In the genomic region with DNA sequence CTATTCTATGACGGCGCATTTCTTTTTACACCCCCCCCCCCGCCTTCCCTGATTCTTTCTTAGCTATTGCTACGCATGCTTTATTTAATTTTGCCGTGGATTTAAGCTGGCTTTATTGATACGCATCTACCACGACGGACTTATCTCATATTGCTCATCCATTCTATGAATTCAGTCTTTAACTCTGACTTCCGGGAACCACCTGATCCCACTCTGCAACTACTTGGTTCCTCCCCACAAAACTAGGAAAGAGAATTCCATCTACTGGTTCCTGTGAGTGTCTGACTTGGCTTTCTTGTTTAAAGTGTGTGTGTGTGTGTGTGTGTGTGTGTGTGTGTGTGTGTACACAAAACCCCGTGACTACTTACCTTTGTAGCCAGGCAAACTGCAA, we compare ENCODE assay signal across 8 mouse cellular contexts. TPM values are rescaled to one million over a fixed set of nuclear protein-coding genes. Genes with fewer than 3 reads are reported as not detected.
A peak's percentile ranks its signal among the peaks of the same experiment; 100 is the strongest.
DNase-seq lines count a peak whose midpoint lies in the region; ATAC-seq and TF ChIP-seq lines count a peak whose summit lies in the region.

No protein-coding gene starts in this region.

- H3K27ac ChIP-seq in kidney, adult 2 months (ENCODE audit: insufficient read depth, low read depth, low read length), result no peak overlapping the region
- no peak overlapping the region; the same call in 1 of the 2 replicates for H3K27ac ChIP-seq in embryonic facial prominence, embryonic 10.5 days (replicated peaks)
- peak overlapping the region; percentile 70 for H3K27ac ChIP-seq in hindbrain, embryonic 14.5 days
- 0 out of 2 replicates have a peak overlapping the region, but pooled peaks have one; percentile 33 for H3K27ac ChIP-seq in midbrain, embryonic 14.5 days (replicated peaks; ENCODE audit: low read depth, low read length)

- H3K27me3 ChIP-seq in kidney, adult 2 months (replicated peaks; ENCODE audit: control insufficient read depth, insufficient read depth, low read length), result no peaks in the 10 kb centered on the region
- H3K27me3 ChIP-seq in embryonic facial prominence, embryonic 10.5 days (replicated peaks; ENCODE audit: low read depth, poor library complexity, severe bottlenecking), result no peaks in the 10 kb centered on the region
- no peaks in the 10 kb centered on the region for H3K27me3 ChIP-seq in hindbrain, embryonic 14.5 days (ENCODE audit: control insufficient read depth, insufficient read depth, low read length)
- H3K27me3 ChIP-seq in midbrain, embryonic 14.5 days (ENCODE audit: control insufficient read depth, insufficient read depth, low read length), result no peaks in the 10 kb centered on the region

- no peaks in the 10 kb centered on the region for H3K36me3 ChIP-seq in kidney, adult 2 months (ENCODE audit: control insufficient read depth, insufficient read depth, low read length)
- peaks cover 47% of the 10 kb centered on the region for H3K36me3 ChIP-seq in embryonic facial prominence, embryonic 10.5 days (replicated peaks)
- H3K36me3 ChIP-seq in hindbrain, embryonic 14.5 days (replicated peaks; ENCODE audit: control insufficient read depth, insufficient read depth), result peaks cover 15% of the 10 kb centered on the region
- H3K36me3 ChIP-seq in midbrain, embryonic 14.5 days (ENCODE audit: control insufficient read depth, insufficient read depth, low read length), result peaks cover 5% of the 10 kb centered on the region; the same call in 1 of the 2 replicates

- peak overlapping the region; percentile 88 for H3K4me2 ChIP-seq in hindbrain, embryonic 14.5 days (replicated peaks)
- peak overlapping the region; percentile 82 for H3K4me2 ChIP-seq in midbrain, embryonic 14.5 days (ENCODE audit: low read length)

- TF ChIP-seq CTCF in kidney, adult 2 months (conservative IDR thresholded peaks at IDR 0.05; ENCODE audit: insufficient read depth, insufficient read length, low read depth, low read length), result no peak

- no peaks in the 10 kb centered on the region for H3K9me3 ChIP-seq in embryonic facial prominence, embryonic 10.5 days
- no peaks in the 10 kb centered on the region for H3K9me3 ChIP-seq in hindbrain, embryonic 14.5 days (ENCODE audit: control insufficient read depth, low read length)
- no peaks in the 10 kb centered on the region for H3K9me3 ChIP-seq in midbrain, embryonic 14.5 days (ENCODE audit: control insufficient read depth, low read length)

- no peaks in the 10 kb centered on the region for H3K4me1 ChIP-seq in kidney, adult 2 months (ENCODE audit: control insufficient read depth, insufficient read depth, low read length)
- peaks cover 25% of the 10 kb centered on the region for H3K4me1 ChIP-seq in embryonic facial prominence, embryonic 10.5 days
- peaks cover 11% of the 10 kb centered on the region; the same call in 1 of the 2 replicates for H3K4me1 ChIP-seq in hindbrain, embryonic 14.5 days (replicated peaks; ENCODE audit: control insufficient read depth, insufficient read depth, low read length)
- H3K4me1 ChIP-seq in midbrain, embryonic 14.5 days (ENCODE audit: control insufficient read depth, insufficient read depth, low read length), result peaks cover 13% of the 10 kb centered on the region; the same call in 1 of the 2 replicates

- DNase-seq in kidney, adult 2 months, result no peak
- DNase-seq in kidney, postnatal 36 days, result no peak
- DNase-seq in embryonic facial prominence, embryonic 10.5 days (ENCODE audit: low spot score), result no peak
- DNase-seq in hindbrain, embryonic 14.5 days (ENCODE audit: low spot score), result no peak
- DNase-seq in midbrain, embryonic 14.5 days, result no peak
- DNase-seq in left cerebral cortex, adult 8-10 months (ENCODE audit: low spot score in 2 of 2), result no peak
- no peak for DNase-seq in layer of hippocampus, postnatal 14 days (ENCODE audit: low spot score in 2 of 2)

- peak; percentile 16; the same call in 1 of the 2 replicates for ATAC-seq in hindbrain, embryonic 14.5 days (ENCODE audit: low FRiP score)
- ATAC-seq in midbrain, embryonic 14.5 days (ENCODE audit: low FRiP score, low TSS enrichment), result peak; percentile 32
- no peak for ATAC-seq in frontal cortex, adult (ENCODE audit: low TSS enrichment)

- peak overlapping the region; percentile 55; the same call in 1 of the 2 replicates for H3K4me3 ChIP-seq in kidney, adult 2 months (ENCODE audit: insufficient read depth, low read depth, low read length)
- peak overlapping the region; percentile 69 for H3K4me3 ChIP-seq in embryonic facial prominence, embryonic 10.5 days
- H3K4me3 ChIP-seq in hindbrain, embryonic 14.5 days (replicated peaks; ENCODE audit: low read length), result peak overlapping the region; percentile 60
- peak overlapping the region; percentile 64 for H3K4me3 ChIP-seq in midbrain, embryonic 14.5 days (replicated peaks; ENCODE audit: low read depth, low read length)

- TF ChIP-seq POLR2A in kidney, adult 2 months (IDR thresholded peaks at IDR 0.05; ENCODE audit: low read depth, low read length), result no peak

- H3K9ac ChIP-seq in hindbrain, embryonic 14.5 days, result peak overlapping the region; percentile 74
- no peak overlapping the region for H3K9ac ChIP-seq in midbrain, embryonic 14.5 days (replicated peaks; ENCODE audit: low read length)

- WGBS in kidney, adult 2 months, result 30% methylated on average over 10 of the region's 10 CpGs
- 20% methylated on average over 10 of the region's 10 CpGs for WGBS in embryonic facial prominence, embryonic 10.5 days
- WGBS in hindbrain, embryonic 14.5 days, result 5% methylated on average over 10 of the region's 10 CpGs
- under 1% methylated on average over 10 of the region's 10 CpGs for WGBS in midbrain, embryonic 14.5 days

RNA-seq across cellular contexts. Expression of gene Pnma1, which starts 0.3 kb away (rescaled TPM):
- polyA plus RNA-seq in kidney, adult 2 months (2012; rRNA removed), result 0.05 TPM in 1 of 2 replicates, not detected in the other
- 1.3 and 1.6 TPM in 2 replicates for polyA plus RNA-seq in embryonic facial prominence, embryonic 10.5 days (2016; fragmentation: Nextera tagmentation; extraction: Ambion mirVana)
- 3.2 and 4.1 TPM in 2 replicates for polyA plus RNA-seq in hindbrain, embryonic 14.5 days (2014; fragmentation: Nextera tagmentation; extraction: Ambion mirVana)
- polyA plus RNA-seq in midbrain, embryonic 14.5 days (2014; fragmentation: Nextera tagmentation; extraction: Ambion mirVana), result 5.4 and 6.2 TPM in 2 replicates
- 1 to 10 TPM; 5.1 to 6.3 (median 5.8) TPM for total RNA-seq in left cerebral cortex, adult 8-10 months (2022)
- 1 to 10 TPM; 3.3 to 4.5 TPM for total RNA-seq in layer of hippocampus, postnatal 14 days (2021)

RNA-seq across cellular contexts. Expression of gene Dnal1, which starts 34.5 kb away (rescaled TPM):
- polyA plus RNA-seq in kidney, adult 2 months (2012; rRNA removed), result 5.0 and 6.3 TPM in 2 replicates
- polyA plus RNA-seq in embryonic facial prominence, embryonic 10.5 days (2016; fragmentation: Nextera tagmentation; extraction: Ambion mirVana), result 4.1 and 6.7 TPM in 2 replicates
- 6.3 and 7.3 TPM in 2 replicates for polyA plus RNA-seq in hindbrain, embryonic 14.5 days (2014; fragmentation: Nextera tagmentation; extraction: Ambion mirVana)
- polyA plus RNA-seq in midbrain, embryonic 14.5 days (2014; fragmentation: Nextera tagmentation; extraction: Ambion mirVana), result 7.0 and 7.8 TPM in 2 replicates
- 10 to 100 TPM; 72.6 to 93.3 (median 83.6) TPM for total RNA-seq in left cerebral cortex, adult 8-10 months (2022)
- total RNA-seq in layer of hippocampus, postnatal 14 days (2021), result 100 to 1,000 TPM in 1 of 2 experiments, 10 to 100 TPM in 1; 94.3 to 102 TPM

RNA-seq across cellular contexts. Expression of gene Acot6, which starts 48.2 kb away (rescaled TPM):
- 6.9 and 7.1 TPM in 2 replicates for polyA plus RNA-seq in kidney, adult 2 months (2012; rRNA removed)
- 0.80 and 0.81 TPM in 2 replicates for polyA plus RNA-seq in embryonic facial prominence, embryonic 10.5 days (2016; fragmentation: Nextera tagmentation; extraction: Ambion mirVana)
- 1.5 TPM in 2 replicates for polyA plus RNA-seq in hindbrain, embryonic 14.5 days (2014; fragmentation: Nextera tagmentation; extraction: Ambion mirVana)
- 1.5 and 1.9 TPM in 2 replicates for polyA plus RNA-seq in midbrain, embryonic 14.5 days (2014; fragmentation: Nextera tagmentation; extraction: Ambion mirVana)
- total RNA-seq in left cerebral cortex, adult 8-10 months (2022), result 1 to 10 TPM; 4.1 to 4.9 (median 4.1) TPM
- 1 to 10 TPM; 4.7 to 5.0 TPM for total RNA-seq in layer of hippocampus, postnatal 14 days (2021)

Comparison
In these comparisons a context has a peak if more than half of its experiments do, and no peak if none do; other contexts are left out.
1. H3K27ac ChIP-seq: peak in hindbrain, embryonic 14.5 days (single experiment) and midbrain, embryonic 14.5 days (single experiment); none in kidney, adult 2 months (single experiment) and embryonic facial prominence, embryonic 10.5 days (single experiment).
2. Peak in every context shown above with its lines, with median percentiles within 50 percentile points of each other: H3K4me3 ChIP-seq.